Mouse (Mus musculus) thymus, postnatal 10 days (tissue): Measurements from ENCODE around the gene Tmem222.

ENCODE experiments used
- DNase-seq, 2 experiments: peaks; one replicate each; pipeline ENCODE4 v3.0.0; 2021; ENCODE audit warnings: low spot score in 2 of 2

Tmem222 gene

GRCm38 (mm10) chr4:133277104-133278026, at the start of gene Tmem222:
Gene Tmem222, minus strand, starts transcription at chr4:133277792.
- peak; percentile 90 to 95 for DNase-seq

- no peak for DNase-seq
These were observed 42.1 kb upstream of the Tmem222 start for GRCm38 (mm10) chr4:133319667-133320066.

GRCm38 (mm10) chr4:133315991-133316390, 38.4 kb upstream of the Tmem222 start:
- DNase-seq, result no peak

- no peak for DNase-seq
These were observed 37.3 kb upstream of the Tmem222 start for GRCm38 (mm10) chr4:133314896-133315295.

- peak; percentile 70 to 92 for DNase-seq
These were observed 32.4 kb upstream of the Tmem222 start for GRCm38 (mm10) chr4:133309948-133310347.

GRCm38 (mm10) chr4:133307331-133307730, 29.7 kb upstream of the Tmem222 start:
- peak in 1 of 2 experiments; percentile 54 for DNase-seq

GRCm38 (mm10) chr4:133305825-133306224, 28.2 kb upstream of the Tmem222 start:
- DNase-seq, result no peak

GRCm38 (mm10) chr4:133304770-133305169, 27.2 kb upstream of the Tmem222 start:
- DNase-seq, result no peak

GRCm38 (mm10) chr4:133302668-133303067, 25.1 kb upstream of the Tmem222 start:
- no peak for DNase-seq

GRCm38 (mm10) chr4:133301802-133302201, 24.2 kb upstream of the Tmem222 start:
- DNase-seq, result peak in 1 of 2 experiments; percentile 70

GRCm38 (mm10) chr4:133300421-133300820, 22.8 kb upstream of the Tmem222 start:
- no peak for DNase-seq

GRCm38 (mm10) chr4:133299701-133300100, 22.1 kb upstream of the Tmem222 start:
- no peak for DNase-seq

GRCm38 (mm10) chr4:133298516-133299365, 21.1 kb upstream of the Tmem222 start:
- DNase-seq, result peak; percentile 73

- DNase-seq, result peak; percentile 84 to 91
These were observed 20.2 kb upstream of the Tmem222 start for GRCm38 (mm10) chr4:133297801-133298238.

GRCm38 (mm10) chr4:133297360-133297759, 19.8 kb upstream of the Tmem222 start:
- DNase-seq, result no peak

- DNase-seq, result no peak
These were observed 16.5 kb upstream of the Tmem222 start for GRCm38 (mm10) chr4:133294084-133294483.

GRCm38 (mm10) chr4:133292901-133293843, 15.6 kb upstream of the Tmem222 start:
- DNase-seq, result peak; percentile 49 to 55

GRCm38 (mm10) chr4:133292405-133292804, 14.8 kb upstream of the Tmem222 start:
- DNase-seq, result no peak

- DNase-seq, result no peak
These were observed 13.7 kb upstream of the Tmem222 start for GRCm38 (mm10) chr4:133291255-133291654.

GRCm38 (mm10) chr4:133286476-133287077, 9.0 kb upstream of the Tmem222 start:
- DNase-seq, result no peak

GRCm38 (mm10) chr4:133285950-133286349, 8.4 kb upstream of the Tmem222 start:
- DNase-seq, result no peak
